Mouse (Mus musculus) yolk sac, embryonic 10.5 days (tissue): Measurements from ENCODE around the gene Ddit4.

Experiments used
- DNase-seq: peaks from one replicate; pipeline ENCODE4 v3.0.0-alpha.2; 2017; ENCODE audit warnings: low spot score

The Ddit4 gene

DNA sequence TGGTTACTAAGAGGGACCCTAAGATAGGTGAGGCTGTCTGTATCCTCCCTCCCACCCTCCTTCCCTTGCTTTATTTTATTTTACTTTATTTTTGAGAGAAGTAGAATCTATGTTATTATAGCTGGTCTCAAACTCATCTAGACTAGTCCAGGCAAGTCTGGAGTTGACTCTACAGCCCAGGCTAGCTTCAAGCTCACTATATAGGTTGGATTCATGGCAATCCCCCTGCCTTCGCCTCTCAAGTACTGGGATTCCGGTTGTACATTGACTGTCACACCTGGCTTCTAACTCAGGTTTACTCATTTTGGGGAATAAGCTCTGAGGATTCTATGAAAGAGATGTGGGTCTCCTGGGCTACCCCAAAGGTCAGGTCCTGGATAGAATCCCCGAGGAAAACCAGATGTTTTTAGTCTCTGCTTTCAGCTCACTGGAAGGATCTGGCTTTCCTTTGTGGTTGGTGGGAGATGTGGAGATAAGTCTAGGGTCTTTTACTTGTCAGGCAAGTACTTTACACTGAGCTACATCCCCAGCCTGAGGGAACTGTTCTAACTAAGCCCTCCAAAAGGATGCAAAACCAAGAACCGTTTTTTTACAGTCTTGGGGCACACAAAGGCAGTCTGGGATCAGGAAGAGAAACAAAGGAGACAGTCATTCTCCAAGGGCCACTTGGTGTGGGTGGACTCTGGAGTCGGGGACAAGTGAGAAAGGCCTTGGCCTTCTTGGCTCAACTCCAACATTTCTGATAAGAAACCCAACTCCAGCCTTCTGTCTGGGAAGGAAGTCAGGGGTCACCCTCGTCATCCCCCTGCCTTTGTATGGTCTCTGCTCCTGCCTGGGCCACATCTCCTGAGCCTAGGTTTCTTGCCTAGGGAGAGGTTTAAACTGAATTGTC lies 3.0 kb downstream of the Ddit4 start:
- DNase-seq, result peak; percentile 48

GRCm38 (mm10) chr10:59947296-59948073 lies 4.1 kb downstream of the Ddit4 start:
- no peak for DNase-seq

DNA sequence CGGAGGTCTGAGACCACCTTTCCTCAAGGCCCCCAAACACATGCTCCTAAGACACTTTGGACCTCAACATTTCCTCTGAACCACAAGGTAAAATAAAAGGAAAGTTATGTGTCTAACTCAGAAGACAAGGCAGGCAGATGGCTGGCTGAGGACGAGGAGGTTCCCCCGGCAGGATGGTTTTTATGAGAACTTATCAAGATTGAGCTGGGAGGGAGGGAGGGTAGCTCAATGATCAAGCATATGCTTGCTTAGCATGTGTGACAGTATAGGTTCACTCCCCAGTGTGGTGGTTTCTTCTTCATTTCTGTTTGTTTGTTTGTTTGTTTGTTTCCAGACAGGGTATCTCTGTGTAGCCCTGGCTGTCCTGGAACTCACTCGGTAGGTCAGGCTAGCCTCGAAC lies 5.3 kb downstream of the Ddit4 start:
- DNase-seq, result no peak

GRCm38 (mm10) chr10:59945416-59945815 lies 6.2 kb downstream of the Ddit4 start:
- DNase-seq, result no peak

DNA sequence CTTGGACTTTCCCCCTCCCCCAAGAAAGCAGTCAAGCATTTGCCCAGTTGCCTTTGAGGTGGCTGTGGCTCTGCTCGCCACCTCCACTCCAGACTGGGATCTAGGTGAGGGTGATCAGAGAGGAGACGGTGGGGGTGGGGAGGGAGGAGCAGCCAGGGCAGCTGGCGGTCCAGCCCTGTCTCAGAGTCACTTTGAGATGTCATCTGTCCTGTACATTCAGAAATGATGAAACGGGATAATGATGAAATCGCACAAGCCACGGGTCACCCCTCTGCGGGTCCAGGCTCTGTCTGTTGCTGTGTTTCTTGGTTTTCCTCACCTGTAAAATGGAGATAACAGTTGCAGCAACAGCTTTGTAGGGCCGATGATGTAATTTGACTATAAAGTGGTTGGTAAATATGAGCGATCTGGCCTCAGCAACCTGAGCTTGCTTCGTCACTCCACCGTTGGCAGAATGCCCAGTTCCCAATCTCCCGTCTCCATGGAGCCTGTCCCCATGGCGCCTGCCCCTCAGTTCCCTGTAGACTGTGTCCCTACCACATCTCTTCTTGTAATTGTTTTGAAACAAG lies 8.1 kb downstream of the Ddit4 start:
- DNase-seq, result no peak

DNA sequence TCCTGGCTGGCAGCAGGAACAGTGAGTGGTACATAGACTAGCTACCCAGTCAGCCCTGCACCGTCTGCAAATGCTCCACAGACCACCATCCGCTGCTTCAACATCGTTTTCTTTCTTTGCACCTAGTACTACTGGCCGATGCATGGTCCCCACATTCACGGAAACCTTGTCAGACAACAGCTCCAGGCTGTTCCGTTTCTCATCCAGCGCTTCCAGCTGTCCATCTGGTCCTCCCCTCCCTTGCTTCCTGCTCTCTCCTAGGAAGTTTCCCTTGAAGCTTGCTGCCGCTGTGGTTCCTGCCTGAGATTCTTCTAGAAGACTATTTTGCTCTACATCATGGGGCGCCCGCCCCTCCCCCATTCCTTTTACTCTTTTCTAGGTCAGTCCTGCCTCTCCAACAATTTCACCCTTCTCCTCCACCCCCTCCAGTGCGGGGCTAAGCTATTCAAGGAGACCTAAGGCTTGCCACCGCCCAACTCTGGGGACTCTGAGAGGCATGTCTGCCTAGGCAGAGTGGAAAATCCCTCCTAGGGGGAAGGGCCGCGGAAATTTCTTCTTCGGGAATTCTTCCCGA lies 8.7 kb downstream of the Ddit4 start:
- no peak for DNase-seq

DNA sequence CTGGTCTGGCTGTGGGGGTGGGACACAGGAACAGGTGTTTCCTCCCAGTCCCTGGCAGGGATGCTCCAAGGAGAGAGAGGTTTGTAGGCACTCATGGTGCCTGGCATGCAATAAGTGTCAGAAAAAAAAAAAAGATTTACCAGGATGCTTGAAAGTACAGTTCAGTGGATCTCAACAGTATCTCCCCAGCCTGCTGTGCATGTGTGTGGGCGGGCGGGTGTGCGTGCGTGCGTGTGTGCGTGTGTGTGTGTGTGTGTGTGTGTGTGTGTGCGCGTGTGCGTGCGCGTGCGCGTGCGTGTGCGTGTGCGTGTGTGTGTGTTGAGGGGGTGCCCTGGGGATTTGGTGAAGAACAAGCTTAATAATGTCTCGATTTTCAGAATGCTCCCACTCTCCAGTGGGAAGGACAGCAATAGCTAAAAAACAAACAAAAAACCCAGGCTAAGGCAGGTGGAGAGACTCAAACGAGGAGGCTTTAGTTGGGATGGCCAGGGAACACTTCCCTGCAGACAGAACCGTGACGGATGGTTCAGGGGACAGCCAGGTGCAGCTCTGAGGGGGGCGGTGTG lies 9.3 kb downstream of the Ddit4 start:
- DNase-seq, result no peak

DNA sequence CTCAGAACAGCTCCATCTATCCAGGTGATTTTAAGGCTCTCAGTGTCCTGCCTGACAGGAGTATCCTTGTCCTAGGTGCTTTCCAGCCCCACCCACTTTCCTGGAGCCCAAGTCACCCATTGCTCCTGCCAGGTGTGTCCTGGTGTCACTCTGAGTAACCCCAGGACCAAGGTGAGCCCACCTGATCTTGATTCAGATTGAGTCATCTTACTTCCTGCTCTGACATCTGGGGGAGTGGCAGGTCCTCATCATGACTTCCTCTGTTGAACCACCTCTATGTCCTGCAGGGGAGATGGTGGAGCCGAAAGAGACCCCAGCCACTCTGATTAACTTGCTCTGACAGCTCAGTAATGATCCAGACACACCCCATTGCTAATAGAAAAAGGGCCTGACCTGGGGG lies 12.6 kb downstream of the Ddit4 start:
- DNase-seq, result no peak

GRCm38 (mm10) chr10:59938662-59939061 lies 13.0 kb downstream of the Ddit4 start:
- no peak for DNase-seq

DNA sequence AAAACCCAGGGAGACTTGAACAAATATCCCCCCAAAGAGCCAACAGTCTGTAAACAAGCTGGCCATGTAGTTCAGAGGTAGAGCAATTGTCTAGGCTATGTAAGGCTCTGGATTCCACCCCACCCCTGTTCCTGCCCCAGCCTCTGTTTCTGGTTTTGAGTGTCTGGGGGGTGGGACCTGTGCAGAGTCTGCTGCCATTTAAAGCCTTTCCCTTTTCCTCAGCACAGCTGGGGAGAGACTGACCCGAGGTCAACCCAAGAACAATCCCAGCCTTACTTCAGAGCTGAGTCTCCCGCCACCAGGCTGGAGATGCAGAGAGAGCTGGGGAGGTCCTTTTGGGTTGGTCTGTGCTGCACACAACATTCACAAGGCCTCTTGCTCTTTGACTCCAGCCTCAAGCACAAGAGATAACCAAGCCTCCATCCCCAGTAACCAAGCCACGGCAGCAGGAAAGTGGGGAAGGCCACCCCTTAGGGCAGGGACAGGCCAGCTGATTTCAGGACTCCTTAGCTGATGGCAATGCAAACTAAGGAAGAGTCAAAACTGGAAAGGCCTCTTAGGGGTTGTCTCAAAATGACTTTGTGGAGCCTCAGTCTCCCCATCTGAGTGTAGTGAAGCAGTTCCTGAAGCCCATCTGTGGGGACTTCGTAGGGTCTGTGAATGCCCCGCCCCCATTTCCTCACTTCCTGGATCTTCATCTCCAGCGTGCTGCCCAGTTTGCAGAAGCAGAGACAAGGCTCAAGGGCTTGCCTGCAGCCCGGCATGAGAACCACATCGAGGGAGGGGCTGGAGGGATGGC lies 15.4 kb downstream of the Ddit4 start:
- DNase-seq, result no peak

DNA sequence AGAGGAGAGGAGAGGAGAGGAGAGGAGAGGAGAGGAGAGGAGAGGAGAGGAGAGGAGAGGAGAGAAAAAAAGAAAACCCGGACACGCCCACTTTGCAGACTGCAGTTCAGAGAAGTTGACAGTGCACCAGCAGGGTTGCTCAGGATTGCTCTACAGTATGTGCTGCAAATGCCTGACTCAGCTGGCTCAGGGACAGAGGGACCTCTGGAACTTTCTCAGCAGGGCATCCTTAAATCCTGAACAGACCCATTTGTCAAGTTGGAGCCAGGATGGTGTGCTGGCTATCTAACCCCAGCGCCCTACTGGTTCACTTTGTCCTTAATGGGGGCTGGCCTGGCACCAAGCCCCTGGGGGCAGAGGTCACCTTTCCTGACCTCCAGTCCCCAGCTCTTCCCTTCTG lies 17.6 kb downstream of the Ddit4 start:
- no peak for DNase-seq

- no peak for DNase-seq
Observed at GRCm38 (mm10) chr10:59932521-59932920, 19.1 kb downstream of the Ddit4 start.

GRCm38 (mm10) chr10:59930996-59931395 lies 20.6 kb downstream of the Ddit4 start:
- no peak for DNase-seq

DNA sequence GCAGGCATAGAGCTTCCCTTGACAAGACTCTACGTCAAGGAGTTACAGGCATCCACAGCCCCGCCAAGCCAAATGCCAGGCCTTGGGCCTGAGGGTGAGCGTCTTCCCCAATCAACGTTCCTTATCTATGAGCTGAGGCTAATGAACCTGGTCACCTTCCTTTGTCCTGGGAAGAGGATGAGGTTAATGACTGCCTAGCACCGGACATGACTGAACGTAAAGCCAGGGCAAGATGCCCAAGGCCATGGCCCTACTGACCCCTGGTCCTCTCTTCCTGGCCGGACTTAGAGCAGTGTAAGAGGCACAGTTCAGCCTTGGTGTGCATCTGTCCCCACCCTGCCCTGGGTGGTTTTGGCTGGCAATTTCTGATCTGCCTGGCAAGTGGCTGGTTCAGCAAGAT lies 22.4 kb downstream of the Ddit4 start:
- no peak for DNase-seq

- no peak for DNase-seq
Observed at GRCm38 (mm10) chr10:59924305-59924704, 27.3 kb downstream of the Ddit4 start.

GRCm38 (mm10) chr10:59923493-59923892 lies 28.1 kb downstream of the Ddit4 start:
- no peak for DNase-seq

- peak; percentile 43 for DNase-seq
Observed at GRCm38 (mm10) chr10:59920810-59921681, 30.6 kb downstream of the Ddit4 start.

GRCm38 (mm10) chr10:59920485-59920809 lies 31.2 kb downstream of the Ddit4 start:
- no peak for DNase-seq

GRCm38 (mm10) chr10:59919494-59920181 lies 32.0 kb downstream of the Ddit4 start:
- DNase-seq, result no peak

DNA sequence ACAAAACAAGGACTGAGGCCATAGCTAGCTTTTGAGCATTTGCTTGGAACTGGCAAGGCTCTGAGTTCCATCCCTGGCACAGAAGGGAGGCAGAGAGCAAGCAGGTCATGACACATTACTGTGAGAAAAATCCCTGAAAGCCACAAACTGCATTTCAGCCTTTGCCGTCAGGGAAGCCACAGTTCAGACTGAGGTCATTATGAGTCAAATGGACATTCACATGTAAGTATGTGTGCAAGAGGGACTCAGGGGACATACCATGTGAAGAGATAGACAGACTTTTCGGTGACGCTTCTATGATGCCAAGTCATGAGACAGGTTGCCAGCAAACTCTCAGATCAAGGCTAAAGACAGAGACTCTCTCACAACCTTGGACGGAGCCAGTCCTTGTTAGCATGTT lies 33.5 kb downstream of the Ddit4 start:
- DNase-seq, result no peak
